Mouse (Mus musculus): ENCODE results near the gene Ankrd33b.

Ankrd33b gene

DNA sequence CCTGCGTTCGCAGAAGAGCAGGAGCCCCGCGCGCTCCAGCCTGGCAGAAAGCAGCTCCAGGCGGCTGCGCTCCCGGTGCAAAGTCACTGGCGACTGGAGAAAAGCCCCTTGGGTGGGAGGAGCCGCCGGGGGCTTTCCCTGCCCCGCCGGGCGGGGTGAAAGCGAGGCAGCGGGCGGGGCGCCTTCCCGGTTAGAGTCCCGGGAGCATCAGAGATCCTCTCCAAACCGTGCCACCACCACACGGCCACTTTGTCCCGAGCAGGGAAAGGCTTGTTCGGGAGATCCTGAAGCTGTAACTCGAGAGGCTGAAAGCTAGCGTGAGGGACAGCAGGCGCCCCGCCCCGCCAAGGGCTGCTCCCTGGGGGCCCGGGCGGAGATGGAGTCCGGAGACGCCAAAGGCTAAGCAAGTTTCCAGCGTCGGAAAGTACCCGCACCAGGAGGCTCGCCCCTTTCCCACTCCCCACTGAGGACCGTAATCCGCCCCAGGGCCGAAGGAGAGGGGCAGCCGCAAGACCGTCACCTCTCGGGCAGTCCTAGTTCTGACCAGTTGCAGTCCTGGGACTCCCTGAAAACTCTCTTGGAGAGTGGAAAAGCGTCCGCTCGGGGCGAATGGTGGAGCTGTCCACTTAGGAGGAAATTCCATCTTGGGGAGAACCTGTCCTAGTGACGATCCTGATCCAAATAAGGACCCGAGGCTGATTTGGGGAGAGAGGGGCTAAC is at the start of gene Ankrd33b:
Ankrd33b (minus strand) TSS at position 246 of the 720 bp plus-strand sequence.
- DNase-seq (ENCODE audit: low read depth): no peak

DNA sequence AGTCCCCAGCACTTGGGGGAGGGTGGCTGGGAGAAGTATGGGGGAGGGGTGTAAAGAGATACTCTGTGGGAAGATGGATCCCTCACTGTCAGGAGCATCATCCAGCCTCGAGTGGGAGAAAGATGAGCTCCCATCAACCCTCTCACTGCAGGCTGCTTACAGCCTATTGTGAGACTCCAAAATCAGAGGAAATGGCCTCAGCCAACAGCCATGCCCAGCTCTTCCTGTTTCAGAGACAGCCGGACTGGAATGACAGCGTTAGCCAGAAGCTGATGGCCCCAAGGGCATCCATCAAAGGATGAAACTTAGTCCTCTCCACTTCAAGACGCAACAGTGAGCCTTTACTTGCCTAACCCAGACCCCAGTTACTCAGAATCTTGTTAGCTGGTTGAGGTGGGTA is 47.7 kb upstream of the Ankrd33b start:
- DNase-seq (ENCODE audit: low read depth): no peak

DNA sequence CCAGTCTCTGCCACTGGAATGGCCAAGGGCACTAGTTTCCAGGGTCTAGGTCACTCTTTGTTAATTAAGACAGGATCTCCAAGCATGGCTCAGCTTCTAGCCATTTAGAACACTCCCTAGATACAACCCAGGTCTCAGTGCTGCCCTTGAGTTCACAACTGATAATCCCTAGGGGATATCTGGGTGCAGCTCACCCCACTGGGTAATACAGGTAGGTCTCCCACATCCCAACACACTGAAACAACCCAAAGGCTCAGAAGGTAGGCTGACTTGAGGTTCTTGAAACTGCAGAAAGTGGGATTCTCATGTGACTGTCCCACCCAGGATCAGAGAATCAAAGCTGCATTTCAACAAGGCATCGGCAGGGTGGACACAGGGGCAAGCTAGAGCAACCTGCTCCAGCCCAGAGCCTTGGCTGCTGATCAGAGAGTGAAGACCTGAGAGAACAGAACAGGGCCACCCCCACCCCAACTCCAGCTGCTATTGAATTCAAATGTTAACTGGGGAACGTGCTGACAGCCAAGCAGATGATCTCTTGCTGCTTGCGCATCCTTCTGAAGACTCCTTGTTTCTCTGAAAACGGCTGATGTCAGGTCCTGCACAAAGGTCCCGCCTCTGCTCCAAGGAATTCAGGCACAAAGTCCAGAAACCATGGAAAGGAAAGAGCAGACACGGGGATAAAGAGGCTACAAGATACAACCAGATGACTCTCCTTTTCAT is 46.8 kb upstream of the Ankrd33b start:
- no peak for DNase-seq (ENCODE audit: low read depth)

DNA sequence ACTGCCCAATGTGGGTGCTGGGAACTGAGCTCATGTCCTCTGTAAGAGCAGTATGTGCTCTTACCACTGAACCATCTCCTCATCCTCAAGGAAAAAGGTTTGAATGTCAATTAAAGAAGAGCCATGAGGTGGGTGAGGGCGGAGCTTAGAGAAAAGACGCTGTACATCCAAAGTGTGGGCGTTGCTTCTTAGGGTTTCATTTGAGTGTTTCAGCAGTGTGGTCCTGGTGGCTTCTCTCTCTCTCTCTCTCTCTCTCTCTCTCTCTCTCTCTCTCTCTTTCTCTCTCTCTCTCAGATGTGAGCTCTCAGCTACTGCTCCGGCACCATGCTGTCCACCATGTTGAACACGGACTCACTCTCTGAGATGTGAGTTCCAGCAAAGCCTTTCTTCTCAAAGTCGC is 46.1 kb upstream of the Ankrd33b start:
- DNase-seq (ENCODE audit: low read depth): no peak

DNA sequence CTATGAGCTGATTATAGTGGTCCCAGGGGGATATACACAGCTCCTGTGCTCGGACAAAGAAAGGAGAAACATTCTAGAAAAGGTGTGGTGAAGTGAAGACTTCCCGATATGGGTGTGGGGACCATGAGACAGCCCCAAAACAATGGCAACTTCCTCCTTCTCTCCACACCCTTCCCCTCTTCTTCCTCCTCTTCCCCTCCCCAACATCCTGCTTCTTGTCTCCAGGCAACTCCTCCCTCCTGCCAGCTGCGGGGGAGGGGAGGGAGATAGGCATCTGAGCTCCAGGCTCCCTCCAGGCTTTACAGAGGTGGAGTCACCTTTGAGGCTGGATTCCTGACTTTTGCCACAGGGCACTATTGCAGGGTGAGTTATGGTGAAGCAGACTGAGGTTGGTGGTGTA is 45.4 kb upstream of the Ankrd33b start:
- DNase-seq (ENCODE audit: low read depth): no peak

DNA sequence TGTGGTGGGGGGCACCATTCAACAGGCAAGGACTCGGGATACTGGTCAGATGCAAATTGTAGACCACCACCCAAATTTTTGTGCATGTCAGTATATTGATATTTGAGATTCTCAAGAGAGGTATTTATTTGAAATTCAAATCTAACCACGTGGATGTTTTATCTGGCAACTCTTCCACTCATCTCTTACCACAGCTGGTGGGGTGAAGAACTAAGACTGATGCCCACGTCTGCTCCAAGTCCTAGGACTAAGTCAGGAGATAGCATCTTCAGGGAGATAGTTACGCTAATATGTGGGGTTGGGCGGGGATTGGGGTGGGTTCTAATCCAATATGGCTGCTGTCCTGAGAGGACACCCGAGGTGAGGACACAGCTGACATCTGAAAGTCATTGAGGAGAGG is 44.9 kb upstream of the Ankrd33b start:
- no peak for DNase-seq (ENCODE audit: low read depth)

DNA sequence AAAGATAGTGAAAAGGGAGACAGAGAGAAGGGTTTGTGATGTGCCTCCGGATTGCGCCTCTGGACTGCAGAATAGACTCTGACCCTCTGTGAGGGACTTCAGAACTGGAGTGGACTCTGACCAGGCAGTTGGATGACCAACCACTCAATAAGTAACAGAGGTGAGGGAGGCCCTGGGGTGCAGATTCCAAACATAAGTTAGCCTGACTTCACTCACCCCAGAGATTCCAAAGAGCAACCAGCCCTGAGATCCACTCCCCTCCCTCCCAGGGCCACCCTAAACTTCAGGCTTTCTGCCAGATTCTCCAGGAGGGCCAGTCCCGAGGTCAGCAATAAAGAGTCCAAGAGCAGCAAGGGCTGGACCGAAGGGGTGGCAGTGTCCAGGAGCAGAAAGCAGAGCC is 40.0 kb upstream of the Ankrd33b start:
- DNase-seq (ENCODE audit: low read depth): no peak

DNA sequence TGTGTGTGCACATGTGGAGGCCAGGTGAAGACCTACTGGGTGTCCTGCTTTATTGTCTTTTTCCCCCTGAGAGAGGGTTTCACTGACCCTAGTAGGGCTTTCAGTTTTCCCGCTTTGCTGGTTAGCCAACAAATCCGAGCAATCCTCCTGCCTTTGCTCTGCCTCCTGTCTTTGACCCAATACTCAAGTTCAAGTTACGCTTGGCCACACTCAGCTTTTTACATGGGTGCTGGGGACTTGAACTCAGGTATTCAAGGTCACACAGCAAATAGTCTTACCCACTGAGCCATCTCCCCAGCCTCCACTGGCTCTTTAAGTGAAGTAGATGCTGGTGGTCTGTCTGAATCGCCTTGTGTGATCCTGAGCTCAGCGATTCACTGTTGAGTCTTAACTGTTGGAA is 39.4 kb upstream of the Ankrd33b start:
- no peak for DNase-seq (ENCODE audit: low read depth)

DNA sequence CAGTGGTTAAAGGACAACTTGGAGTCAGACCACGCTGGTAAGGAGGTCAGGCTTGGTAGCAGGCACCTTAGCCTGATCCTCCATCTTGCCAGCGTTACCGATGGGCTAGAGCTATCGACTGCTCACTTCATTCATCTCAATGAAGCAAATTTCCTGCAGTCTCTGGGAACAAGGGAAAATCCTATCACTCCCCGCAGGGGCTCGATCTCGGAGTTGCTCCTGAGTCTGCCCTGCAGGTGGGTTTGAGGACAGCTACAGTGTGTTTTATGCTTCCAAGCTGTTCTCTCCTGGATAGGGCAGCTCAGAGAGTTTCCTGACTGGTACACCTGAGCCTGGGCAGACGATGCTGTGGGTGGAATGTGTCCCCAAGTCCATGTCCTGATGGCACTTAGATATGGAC is 36.8 kb upstream of the Ankrd33b start:
- DNase-seq (ENCODE audit: low read depth): no peak

DNA sequence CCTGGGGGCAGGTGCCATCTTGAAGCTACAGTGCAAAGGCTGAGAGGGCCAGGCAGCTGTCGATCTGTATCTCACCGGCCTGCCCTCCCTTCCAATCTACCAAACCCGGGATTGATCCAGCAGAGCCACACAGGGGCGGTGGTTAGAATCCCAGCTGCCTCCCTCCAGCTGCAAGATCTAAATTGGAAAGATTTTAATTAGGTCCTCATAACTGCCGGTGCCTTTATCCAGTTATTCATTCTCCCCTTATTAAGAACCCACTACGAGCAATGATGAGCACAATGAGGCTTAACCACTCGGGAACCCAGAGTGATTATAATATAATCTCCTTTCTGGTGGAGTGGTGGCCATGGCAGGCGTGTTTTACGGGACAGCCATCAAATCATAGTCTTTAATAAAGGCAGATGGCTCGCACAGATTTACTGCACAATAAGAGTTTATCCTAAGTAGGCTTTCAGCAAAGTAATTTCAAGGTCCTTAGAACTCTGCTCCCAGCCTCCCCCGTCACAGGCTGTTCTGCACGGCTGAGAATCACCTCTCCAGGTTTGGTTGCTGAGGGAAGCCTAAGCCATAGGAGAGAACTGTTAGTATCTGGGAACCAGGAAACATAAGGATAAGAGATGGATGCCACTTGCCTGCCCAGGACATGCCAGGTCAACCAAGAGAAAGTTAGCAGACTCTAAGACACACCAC is 34.8 kb upstream of the Ankrd33b start:
- DNase-seq (ENCODE audit: low read depth): no peak

DNA sequence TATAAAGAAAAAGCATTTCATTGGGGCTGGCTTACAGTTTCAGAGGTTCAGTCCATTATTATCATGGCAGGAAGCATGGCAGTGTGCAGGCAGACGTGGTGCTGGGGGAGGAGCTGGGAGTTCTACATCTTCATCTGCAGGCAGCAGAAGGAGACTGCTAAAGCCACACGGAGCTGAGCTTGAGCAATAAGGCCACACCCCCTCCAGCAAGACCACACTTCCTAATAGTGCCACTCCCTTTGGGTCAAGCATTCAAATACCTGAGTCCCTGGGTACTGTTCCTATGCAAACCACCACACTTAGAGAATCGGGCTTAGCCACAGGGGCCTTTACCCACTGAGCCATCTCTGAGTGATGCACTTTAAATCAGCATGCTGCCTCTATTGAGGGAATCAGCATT is 33.4 kb upstream of the Ankrd33b start:
- no peak for DNase-seq (ENCODE audit: low read depth)

DNA sequence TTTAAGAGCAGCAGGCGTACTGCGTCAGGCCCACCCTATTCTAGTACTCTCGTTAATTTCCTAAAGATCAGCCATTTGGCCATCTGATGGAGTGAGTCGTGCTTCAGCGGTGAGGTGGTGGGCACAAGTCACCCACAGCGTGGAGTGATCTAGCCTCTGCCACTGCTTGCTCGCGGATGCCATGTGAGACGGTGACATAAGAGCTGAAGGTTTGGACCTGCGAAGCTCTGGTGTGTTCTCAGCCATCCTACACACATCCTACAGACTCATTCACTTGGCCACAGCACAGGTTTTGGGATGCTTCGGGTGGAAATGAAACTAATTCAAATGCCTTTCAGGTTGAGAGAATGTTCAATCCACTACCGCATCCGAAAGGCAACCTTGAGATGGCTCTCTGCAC is 31.2 kb upstream of the Ankrd33b start:
- DNase-seq (ENCODE audit: low read depth): no peak

DNA sequence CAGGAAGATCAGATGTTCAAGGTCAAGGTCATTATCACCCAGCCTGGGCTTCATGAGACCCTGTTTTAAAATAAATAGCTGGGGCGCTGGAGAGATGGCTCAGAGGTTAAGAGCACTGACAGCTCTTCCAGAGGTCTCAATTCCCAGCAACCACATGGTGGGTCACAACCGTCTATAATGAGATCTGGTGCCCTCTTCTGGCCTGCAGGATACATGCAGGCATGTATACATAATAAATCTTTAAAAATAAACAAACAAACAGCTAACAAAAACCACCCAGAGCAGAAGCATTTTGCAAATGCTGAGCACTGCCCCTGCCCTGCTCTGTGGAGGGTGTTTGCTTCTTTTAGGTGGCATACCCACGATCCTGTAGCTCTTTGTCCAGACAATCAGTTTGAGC is 29.9 kb upstream of the Ankrd33b start:
- no peak for DNase-seq (ENCODE audit: low read depth)

DNA sequence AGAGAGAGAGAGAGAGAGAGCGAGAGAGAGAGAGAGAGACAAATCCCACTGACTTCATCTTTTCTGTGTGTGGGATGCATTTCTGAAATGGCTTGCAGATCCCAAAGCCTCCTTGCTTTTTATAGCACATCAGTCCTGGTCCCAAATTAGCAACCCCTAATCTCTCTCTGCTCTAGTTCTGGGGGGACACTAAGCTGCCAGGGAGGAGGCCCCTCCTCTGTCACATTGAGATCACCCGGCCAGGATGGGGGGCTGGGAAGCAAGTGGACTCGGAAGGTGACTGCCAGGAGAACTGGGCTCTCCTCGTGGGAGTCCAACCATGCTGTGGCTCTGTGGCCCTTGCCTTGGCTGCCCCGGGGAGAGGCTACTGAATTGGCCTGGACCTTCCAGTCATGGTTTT is 29.2 kb upstream of the Ankrd33b start:
- no peak for DNase-seq (ENCODE audit: low read depth)

DNA sequence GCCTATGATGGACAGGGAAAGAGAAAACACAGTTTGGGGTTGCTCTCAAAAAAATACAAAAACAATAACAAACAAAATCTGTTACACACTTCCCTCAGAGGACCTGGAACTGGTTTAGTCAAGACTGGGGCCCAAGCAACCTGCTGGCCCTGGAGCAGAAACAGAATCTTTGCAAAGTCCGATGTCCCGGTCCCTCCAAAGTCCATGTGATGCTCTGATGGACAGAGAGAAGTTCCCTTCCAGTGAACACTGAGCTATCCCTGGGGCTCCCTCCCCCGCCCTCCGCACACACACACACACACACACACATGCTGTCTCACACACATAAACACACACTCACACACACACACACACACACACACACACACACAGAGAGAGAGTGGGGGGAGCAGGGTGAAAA is 28.5 kb upstream of the Ankrd33b start:
- no peak for DNase-seq (ENCODE audit: low read depth)

DNA sequence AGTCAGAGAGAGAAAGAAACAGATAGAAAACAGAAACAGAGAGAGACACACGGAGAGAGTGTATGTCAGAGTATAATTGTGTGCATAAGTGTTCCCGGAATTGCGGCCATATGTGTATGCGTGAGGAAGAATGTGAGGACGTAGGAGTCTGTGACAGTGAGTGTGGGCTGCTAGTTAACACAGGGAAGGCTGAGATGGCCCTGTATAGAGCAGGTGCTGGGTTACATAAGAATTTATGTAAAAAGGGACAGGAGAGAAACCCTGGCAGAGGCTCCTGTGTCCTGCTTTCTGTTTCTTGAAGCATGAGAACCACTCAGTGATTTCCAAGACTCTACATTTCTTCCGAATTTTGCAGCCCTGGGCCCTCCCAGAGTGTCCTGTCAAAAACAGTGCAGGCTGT is 25.9 kb upstream of the Ankrd33b start:
- DNase-seq (ENCODE audit: low read depth): no peak

DNA sequence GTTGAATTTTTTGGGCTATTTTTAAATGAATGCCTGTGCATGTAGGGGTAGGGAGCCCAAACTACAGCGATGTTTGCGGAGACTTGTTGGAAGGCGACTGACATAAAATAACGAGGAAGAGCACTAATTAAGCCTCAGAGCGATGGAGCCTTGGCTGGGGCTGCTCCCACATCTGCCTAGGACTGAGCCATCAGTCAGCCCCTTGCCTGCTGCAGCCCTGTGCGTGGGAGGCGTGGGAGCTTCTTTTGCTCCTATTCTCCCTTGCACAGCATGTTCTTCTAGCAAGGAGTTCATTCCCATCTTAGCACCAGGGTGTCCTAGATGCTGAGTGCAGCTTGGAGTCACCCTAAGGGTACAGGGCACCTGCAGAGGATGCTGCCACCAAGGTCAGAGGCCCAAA is 25.2 kb upstream of the Ankrd33b start:
- DNase-seq (ENCODE audit: low read depth): no peak

DNA sequence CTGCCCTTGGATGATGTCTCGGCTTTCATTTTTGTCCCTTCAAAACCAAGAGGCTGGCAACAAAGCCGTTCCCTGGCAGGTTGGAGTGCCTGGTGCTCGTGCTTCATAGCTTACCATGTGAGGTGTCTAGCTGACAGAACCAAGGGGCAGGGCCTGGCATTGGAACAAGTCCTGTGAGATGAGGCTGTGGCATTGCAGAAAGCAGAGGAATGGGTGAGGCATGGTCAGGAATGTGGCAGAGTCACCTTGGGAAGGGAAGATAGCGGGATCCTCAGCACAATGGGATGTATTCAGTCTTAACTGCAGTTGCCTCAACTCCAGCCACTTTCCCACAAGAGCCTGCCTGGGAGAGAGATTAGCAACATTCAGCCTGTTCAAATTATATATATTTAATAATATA is 24.6 kb upstream of the Ankrd33b start:
- DNase-seq (ENCODE audit: low read depth): no peak

DNA sequence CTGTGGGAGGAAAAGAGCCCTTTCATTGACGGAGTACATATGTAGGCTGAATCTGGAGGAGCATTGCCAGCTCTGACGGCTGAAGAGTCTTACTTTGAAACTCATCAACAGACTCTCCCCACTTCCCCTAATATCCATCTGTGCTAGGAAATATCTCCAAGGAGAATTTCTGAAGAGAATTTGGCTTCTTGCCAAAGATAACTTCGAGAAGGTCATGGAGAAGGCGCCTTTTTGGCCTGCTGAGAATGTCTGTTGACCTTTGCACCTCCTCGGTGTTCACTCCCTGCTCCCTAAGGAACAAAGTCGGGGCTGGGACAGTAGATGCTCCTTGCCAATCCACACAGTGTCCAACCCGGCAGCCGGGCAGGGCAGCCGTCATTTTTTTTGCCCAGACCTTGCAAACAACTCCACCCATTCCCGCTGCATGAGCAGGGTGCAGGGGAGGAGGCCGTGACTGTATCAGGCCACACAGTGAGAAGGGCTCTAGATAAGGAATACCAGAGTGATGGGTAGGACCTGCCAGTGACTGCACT is 14.5 kb upstream of the Ankrd33b start:
- no peak for DNase-seq (ENCODE audit: low read depth)

DNA sequence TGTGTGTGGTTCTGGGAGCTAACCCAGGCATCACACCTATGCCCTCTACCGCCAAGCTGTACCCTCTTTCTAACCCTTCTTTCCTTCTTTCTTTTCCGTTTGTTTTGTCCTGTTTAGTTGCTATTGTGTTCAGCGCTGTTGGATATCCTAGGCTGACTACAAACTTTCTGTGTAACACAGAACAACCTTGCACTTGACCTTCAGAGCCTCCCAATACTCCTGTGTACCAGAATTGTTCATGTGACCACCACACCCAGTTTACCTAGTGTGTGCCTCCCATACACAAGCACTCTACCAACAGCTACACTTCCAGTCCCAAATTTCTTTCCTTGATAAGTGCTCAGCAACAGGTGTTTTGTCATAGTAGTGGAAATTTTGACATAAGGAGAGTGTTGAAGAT is 11.9 kb upstream of the Ankrd33b start:
- DNase-seq (ENCODE audit: low read depth): no peak

DNA sequence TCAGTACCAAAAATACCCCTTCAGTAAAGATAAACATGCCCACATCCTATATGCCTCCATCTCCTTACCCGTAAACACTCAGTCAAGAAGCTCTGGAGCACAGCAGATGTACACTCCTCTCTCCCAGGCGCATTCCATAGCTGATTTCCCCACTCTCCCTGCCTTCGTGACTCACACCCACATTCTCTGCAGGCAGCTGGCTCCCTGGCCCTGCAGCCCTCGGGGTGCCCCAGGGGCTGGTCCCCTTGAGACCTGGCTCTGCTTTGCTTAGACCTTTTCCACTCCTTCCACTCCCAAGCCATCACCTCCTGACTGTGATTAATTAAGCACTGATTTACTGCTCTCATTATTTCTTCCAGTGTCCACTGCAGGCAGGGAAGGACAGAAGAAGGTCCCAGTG is 7.7 kb upstream of the Ankrd33b start:
- no peak for DNase-seq (ENCODE audit: low read depth)

DNA sequence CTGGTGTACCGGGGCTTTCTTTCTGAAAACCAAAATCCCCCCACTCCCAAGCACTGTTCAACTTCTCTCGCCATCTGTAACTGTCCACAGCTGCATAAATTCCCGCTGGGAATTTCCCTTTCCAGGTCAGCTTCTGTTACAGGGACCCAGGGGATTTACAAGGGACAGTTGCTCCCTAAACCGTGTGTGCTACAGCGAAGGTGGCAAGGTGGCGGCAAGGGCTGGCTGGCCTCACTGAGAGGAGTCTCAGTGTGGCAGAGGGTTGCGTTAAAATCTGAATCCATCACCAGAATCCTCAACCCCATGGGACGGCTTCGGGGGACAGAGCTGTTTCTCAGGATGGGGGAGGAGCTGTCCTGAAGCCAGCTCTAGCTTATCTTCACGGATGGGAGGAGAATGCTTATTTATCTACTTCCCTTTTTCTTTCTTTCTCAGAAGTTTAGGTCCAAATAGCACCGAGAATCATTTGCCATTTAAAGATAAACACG is 1.6 kb upstream of the Ankrd33b start:
- DNase-seq (ENCODE audit: low read depth): no peak

DNA sequence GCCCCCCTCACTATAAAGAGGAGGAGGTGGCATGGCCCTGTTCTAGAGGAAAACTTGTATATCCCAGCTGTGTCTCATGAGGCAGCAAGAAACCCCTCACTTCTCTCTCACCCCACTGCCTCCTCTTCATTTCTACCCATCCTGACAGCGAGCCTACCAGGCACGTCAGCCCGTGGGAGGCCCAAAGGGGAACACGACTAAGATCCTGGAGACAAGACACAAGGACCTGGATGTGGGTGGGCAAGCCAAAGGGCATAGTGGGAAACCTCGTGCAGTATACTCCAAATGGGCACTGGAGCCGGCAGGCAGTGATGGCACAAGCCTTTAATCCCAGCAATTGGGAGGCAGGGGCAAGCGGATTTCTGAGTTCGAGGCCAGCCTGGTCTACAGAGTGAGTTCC is 1.0 kb upstream of the Ankrd33b start:
- no peak for DNase-seq (ENCODE audit: low read depth)

Data from naive thymus-derived CD4-positive, alpha-beta T cell, adult 2 months (primary cell).